Mouse (Mus musculus) bone marrow, adult 2 months (tissue): Measurements from ENCODE around the gene Ak6.
A peak's percentile ranks its signal among the peaks of the same experiment; 100 is the strongest.

Source experiments
- CTCF ChIP-seq: fragments of 200-500 bp; IDR thresholded peaks from 2 replicates; pipeline ENCODE4 v1.5.1; 2011; ENCODE audit warnings: low read length, control low read depth; ENCODE audit not compliant: control insufficient read depth, insufficient read depth
- POLR2A ChIP-seq: fragments of 200-500 bp; IDR thresholded peaks from 2 replicates; pipeline ENCODE4 v1.6.1; 2011; ENCODE audit warnings: low read depth, mild to moderate bottlenecking, control low read depth, low read length, borderline replicate concordance; ENCODE audit not compliant: control insufficient read depth

- TF ChIP-seq POLR2A (peak; percentile 0; the same call in 1 of the 2 replicates), CTCF (no peak)
Observed at GRCm38 (mm10) chr13:100651439-100652186, 834 bp downstream of the Ak6 start, which contains the start of gene Taf9.
